Mouse (Mus musculus): Measurements from ENCODE around the gene Tbc1d14.

- TF ChIP-seq TAL1 (conservative IDR thresholded peaks at IDR 0.05; ENCODE audit: low read depth, low read length) (no peak), CTCF (IDR thresholded peaks at IDR 0.05; ENCODE audit: low read depth, low read length) (no peak)
Measured at GRCm38 (mm10) chr5:36574147-36574870, 18.8 kb downstream of the Tbc1d14 start.

Measured in G1E (cell line).